Mouse (Mus musculus) common myeloid progenitor, adult 5-6 weeks (primary cell): ENCODE measurements around the gene Crocc. TPM values are rescaled to one million over a fixed set of nuclear protein-coding genes. Genes with fewer than 3 reads are reported as not detected.

Experiments
- ATAC-seq: replicated peaks from 2 replicates; pipeline ENCODE4 v1.8.0; 2016; ENCODE audit warnings: low read depth, mild to moderate bottlenecking, moderate TSS enrichment, inconsistent platforms; ENCODE audit not compliant: poor library complexity, severe bottlenecking
- total RNA-seq: library from RNA; stranded (forward); fragments of 200-1000, 187-1606 nt; gene quantifications from 2 replicates; pipeline ENCODE4 v1.2.3, GENCODE M21; 2017

Crocc gene
- total RNA-seq, 1 experiment from 2014 or later = 9.3 TPM

DNA sequence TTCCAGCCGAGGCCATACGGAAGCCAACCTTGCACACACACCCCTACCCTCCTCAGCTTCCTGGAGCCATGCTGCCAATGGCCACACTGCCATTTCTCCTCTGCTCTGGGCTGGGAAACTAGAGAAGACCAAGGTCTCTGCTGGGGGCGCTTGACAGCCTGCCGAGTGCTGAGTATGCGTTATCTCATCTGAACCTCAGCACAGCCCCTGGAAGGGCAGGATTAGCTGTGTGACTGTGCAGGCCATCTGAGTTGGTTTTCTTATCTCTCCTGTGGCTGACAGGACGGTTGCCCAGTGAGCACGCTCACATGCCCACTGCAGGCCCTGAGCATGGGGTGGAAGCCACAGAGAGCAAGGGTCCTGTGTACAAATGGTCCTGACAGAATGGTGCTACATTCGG is 8.3 kb upstream of the Crocc start:
- ATAC-seq = peak; percentile 30

DNA sequence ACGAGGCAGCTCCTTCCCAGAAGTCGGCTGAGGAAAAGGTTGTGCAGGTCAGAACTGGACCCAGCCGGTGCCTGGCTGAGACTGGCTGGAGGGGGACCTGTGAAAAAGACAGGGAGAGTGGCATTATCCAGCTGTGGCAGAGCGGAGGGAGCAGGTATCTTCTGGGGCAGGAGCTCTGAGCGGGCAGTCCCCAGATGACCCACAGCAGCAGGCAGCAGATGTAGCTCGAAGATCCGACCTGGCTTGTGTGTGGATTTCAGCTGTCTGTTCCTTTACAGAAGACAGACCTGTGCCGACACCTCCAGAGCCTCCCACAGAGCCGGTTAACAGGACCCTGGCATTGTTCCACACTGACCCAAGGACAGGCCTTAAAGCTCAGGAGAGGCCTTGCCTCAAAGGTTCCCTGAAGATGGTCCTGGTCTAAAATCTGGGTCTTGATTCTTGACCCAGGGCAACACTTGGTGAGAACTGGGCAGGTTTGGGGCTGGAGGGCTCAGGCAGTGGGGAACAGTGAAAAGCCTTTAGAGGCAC is 7.2 kb upstream of the Crocc start:
- no peak for ATAC-seq

DNA sequence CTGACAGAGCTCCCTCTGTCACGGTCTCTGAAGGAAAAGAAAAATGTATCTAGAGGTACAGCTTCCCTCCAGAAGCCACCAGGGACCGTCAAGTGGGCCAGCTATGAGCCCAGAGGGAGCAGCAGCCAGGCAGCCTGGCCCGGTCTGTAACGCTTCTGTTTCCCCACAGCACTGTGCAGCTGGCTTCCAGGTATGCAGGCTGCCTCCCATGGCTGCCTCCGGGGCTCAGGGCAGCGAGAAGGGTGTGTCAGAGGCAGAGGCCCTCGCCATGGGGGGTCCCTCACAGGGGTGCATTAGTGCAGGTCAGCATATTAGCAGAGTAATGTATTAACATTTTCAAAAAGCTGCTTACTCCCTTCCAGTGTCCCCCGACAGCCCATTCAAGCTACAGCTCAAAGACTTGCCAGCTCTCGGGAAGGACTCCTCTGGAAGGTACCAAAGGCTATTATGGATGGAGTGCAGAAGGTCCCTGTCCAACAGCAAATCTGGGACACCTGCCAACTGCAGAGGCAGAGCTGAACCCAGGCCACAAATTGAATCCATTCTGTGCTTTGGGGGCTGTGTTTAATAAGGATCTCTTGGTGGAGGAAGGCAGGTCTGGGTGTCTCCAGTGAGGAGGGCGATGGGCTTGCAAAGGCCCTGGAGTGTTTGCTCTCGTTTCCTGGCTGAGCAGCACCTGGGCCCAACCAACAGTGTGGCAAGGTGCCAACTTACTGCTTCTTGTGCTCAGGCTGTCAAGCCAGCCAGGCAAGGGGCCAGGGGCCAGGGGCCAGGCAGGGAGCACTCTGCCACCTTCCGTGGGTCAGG is 6.6 kb upstream of the Crocc start:
- no peak for ATAC-seq

DNA sequence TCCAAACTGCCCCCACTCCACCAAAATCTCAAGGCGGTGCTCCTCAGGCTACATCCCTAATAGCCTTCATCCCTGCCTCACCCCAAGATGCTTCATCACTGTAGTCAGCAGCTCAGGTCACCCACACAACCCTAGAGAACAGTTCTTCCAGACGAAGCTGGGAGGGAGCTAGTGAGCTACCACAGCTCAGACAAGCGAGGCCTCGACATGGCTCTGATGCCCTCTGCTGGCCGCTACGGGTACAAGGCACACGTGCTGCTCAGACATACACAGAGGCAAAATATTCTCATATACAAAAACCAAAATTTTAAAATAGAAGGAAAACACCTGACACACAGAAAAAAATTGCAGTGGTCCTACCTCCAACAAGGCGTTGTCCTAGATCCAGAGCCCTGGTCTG is 4.8 kb upstream of the Crocc start:
- peak; percentile 59 for ATAC-seq

DNA sequence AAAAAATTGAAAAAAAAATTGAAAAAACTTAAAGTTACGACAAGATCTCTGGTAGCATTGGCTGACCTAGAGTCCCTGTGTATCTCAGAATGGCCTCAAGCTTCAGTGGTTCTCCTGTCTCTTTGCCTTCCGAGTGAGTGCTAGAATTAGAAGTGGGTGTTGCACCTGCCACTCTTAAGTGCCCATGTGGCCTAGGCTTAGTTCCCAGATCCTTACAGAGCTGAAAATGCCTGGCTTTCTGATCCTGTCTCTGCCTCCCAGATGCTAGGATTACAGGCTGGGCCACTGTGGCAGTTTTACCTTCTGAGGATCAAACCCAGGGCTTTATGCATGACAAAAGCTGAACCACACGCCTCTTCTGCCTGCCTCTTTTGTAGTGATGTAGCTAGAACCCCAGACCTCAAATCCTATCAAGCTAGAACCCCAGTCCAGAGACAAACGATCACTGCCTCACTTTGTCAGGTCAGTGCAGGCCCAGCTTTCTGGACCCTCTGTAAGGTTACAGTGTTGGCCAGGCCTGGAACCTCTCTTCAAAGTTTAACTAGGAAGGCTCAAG is 3.8 kb upstream of the Crocc start:
- ATAC-seq = no peak

DNA sequence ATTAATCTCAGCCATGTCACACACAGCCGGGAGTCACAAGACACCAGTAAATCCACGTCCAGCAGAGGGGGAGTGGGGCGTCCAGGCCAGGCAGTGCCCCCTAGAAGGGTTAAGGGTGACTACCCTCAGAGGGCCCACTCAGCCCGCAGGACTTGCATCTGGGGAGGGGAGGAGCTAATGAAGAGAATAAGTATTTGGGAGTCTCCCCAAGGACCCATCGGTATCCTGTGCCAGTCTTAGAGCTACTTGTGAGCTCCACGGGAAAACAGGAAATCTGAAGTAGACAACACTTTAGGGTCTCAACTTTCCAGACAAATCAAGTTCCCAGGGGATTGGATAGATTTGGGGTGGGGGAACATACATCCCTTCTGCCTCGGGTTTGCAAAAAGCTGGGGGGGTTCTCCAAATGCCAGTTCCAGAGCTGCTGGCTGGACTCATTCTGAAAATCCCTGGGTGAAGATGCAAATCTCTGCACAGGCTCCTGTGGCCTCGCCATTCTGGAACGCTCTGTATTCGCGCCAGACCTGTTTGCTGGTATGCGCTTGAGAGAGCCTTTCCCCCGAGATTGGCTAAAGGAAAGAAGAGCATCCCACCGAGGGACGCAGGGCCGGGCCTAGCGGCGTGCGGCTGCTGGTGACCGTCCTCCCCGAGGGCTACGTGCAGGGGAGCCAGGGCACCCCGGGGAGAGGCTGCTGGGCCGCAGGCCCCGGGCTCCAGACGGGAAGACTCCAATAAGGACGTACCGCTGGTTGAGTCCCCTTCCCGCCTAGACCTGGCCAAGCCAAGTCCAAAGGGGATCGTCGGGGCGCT is 529 bp downstream of the Crocc start:
- no peak for ATAC-seq

- ATAC-seq = no peak
Measured at GRCm38 (mm10) chr4:141058835-141059234, 1.5 kb downstream of the Crocc start.

GRCm38 (mm10) chr4:141056970-141057369 is 3.4 kb downstream of the Crocc start:
- no peak for ATAC-seq

GRCm38 (mm10) chr4:141053568-141054161 is 6.7 kb downstream of the Crocc start:
- ATAC-seq = no peak

- ATAC-seq = no peak
Measured at GRCm38 (mm10) chr4:141053138-141053537, 7.2 kb downstream of the Crocc start.

- no peak for ATAC-seq
Measured at GRCm38 (mm10) chr4:141052442-141052841, 7.9 kb downstream of the Crocc start.

- no peak for ATAC-seq
Measured at GRCm38 (mm10) chr4:141049476-141049835, 10.9 kb downstream of the Crocc start.

GRCm38 (mm10) chr4:141048810-141049475 is 11.4 kb downstream of the Crocc start:
- no peak for ATAC-seq

DNA sequence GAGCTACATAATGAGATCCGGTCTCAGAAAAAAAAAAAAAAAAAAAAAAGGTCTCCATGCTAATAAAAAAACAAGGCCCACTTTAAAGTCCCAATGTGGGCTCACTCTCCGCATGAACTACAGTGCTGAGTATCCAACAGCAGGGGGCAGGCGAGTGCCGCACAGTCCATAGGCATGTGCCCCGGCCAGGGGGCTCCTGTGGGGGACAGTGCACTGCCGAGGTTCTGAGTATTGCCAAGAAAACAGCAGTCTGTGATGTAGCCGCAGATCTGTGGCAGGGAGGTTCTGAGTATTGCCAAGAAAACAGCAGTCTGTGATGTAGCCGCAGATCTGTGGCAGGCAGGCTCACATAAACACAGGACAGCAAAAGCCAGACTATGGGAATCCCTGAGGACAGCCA is 15.5 kb downstream of the Crocc start:
- ATAC-seq = peak; percentile 93

- ATAC-seq = no peak
Measured at GRCm38 (mm10) chr4:141041117-141041516, 19.2 kb downstream of the Crocc start.

DNA sequence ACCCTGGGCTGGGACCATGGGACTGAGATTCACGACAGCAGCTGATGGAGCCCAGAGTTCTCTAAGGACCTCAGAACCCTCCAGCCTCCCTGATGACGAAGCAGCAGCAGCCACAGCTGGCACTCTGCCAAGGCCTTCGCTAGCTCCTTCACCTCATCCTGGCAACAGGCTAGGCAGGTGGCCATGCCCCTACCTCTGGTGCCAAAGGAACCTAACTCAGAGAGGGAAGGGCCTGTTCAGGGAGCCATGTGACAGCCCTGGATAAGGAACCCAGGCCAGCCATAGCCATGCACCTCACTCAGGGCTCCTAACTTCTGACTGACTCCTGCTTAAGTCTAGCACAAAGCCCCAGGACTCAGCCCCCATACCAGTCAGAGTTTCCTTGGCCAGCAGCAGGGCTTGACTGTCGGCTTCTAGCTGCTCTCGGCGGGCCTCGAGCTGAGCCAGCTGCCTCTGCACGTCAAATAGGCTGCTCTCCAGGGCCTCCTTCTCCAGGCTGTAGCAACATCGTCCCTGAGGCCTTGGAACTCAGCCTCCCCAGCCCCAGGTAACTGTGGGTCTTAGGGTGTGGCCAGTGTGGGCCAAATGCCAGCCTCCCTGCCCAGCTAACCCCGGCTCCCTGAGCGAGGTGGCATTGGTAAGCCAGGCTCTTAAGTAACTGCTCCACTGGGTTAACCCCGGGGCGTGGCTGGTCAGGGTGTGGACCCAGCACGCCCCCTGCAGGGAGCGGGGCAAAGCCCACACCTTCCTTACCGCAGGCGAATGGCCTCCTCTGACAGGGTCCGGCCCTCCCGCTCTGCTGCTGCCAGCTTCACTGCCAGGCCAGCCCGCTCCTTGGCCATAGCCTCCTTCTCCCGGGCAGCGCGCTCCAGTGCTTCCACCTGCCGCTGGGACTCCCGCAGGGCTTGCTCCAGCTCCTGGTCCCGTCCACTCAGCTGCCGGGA is 26.5 kb downstream of the Crocc start:
- peak; percentile 2; the same call in 1 of the 2 replicates for ATAC-seq

DNA sequence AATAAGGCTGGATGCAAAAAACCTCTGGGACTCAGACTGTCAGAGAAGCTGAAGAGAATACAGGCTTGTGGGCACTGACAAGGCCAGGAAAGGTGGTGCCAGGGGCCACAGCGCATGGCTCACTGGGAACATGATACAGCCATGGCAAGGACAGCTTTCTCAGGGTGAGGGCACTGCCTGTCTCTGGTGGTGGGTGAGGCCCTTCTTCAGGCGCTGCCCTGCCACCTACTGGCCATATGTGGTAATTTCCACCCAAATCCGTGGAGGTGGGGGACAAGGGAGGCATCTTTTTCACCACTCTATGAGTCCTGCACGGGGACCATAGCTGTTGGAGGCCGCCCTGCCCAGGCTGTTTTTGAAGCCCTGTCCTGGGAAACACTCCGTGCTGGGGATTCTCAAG is 28.6 kb downstream of the Crocc start:
- peak; percentile 96 for ATAC-seq

DNA sequence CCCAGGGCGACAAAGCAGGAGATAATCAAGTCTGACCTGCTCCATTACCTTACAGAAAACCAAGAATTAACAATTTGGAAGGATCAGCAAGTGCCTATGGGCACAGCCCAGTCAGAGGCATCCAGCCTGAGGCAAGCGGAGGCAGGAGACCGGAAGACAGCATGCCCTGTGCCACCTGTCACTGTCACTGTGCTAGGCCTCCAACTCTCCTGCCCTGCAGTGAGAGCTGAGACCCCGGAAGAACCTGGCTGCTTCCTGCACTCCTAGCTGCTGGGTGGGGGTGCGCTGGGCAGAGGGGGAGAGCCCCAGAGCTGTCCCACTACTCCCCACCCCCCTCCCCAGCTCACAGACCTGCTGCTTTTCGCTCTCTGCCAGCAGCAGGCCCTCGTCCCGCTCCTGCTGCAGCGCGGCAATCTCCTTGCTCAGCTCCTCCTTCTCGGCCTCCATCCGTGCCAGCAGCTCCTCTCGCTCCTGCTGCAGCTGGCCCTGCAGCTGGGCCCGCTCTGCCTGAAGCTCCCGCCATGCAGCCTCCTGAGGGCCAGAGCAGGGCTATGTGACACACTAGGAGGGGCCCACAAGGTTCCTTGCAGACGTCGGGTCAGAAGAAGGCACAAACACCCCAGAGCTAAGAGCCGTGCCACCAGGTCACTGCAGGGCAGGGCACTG is 29.7 kb downstream of the Crocc start:
- no peak for ATAC-seq
